Mouse (Mus musculus): ENCODE measurements at regions not wholly inside any gene's neighbourhood (a gene's known extent, or its start where the extent isn't known, plus 50 kb on each side); places are given as distances from the start of the nearest gene placed in this dataset.

DNA sequence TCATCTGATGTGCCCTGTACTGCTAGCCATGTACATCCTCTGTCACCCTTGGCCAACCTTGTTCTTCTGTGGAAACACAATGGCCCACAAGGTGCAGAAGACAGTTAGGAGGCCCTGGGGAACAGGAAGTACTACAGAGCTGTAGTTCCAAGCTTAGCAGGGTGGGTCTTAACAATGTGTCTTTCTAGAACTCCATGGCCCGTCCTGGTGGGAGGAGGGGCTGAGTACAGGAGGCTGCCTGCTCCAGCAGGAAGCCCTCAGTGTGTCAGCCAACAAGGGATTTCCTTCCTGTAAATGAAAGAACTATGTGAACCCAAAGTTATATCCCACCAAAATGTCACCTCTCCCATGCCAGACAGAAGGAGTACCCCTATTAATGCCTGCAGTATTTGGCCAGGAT, 190.4 kb downstream of the Gm10260 start:
- no peak for ATAC-seq (replicated peaks)
- WGBS = 46% methylated on average over 1 of the region's 1 CpGs

GRCm38 (mm10) chr13:97567632-97568031, 192.8 kb downstream of the Gm10260 start:
- 82% methylated on average over 3 of the region's 3 CpGs for WGBS
- no peak for ATAC-seq (replicated peaks)
- 0 out of 2 replicates have a peak, but pooled peaks cover 5% of the 10 kb centered on the region for H3K4me1 ChIP-seq

More for the DNA sequence above, 190.4 kb downstream of the Gm10260 start:
- Histone ChIP-seq H3K27me3 (replicated peaks) (no peaks in the 10 kb centered on the region), H3K27ac (no peak overlapping the region), H3K4me3 (no peak overlapping the region), H3K4me1 (0 out of 2 replicates have a peak, but pooled peaks cover 5% of the 10 kb centered on the region), H3K9me3 (no peaks in the 10 kb centered on the region), H3K36me3 (replicated peaks) (no peaks in the 10 kb centered on the region), H3K9ac (no peak overlapping the region), H3K4me2 (no peak overlapping the region)

GRCm38 (mm10) chr13:97566071-97566470, 194.4 kb downstream of the Gm10260 start:
- Histone ChIP-seq H3K4me3 (no peak overlapping the region), H3K36me3 (replicated peaks) (no peaks in the 10 kb centered on the region), H3K27me3 (replicated peaks) (no peaks in the 10 kb centered on the region), H3K9me3 (no peaks in the 10 kb centered on the region), H3K4me2 (no peak overlapping the region), H3K27ac (no peak overlapping the region), H3K4me1 (0 out of 2 replicates have a peak, but pooled peaks cover 5% of the 10 kb centered on the region), H3K9ac (no peak overlapping the region)
- 19% methylated on average over 7 of the region's 7 CpGs for WGBS
- no peak for ATAC-seq (replicated peaks)

More at GRCm38 (mm10) chr13:97567632-97568031, 192.8 kb downstream of the Gm10260 start:
- Histone ChIP-seq H3K27me3 (replicated peaks) (no peaks in the 10 kb centered on the region), H3K4me2 (no peak overlapping the region), H3K36me3 (replicated peaks) (no peaks in the 10 kb centered on the region), H3K4me3 (no peak overlapping the region), H3K27ac (no peak overlapping the region), H3K9ac (no peak overlapping the region), H3K9me3 (no peaks in the 10 kb centered on the region)

GRCm38 (mm10) chr13:97562241-97562640, 198.2 kb downstream of the Gm10260 start:
- no peak overlapping the region for H3K4me2 ChIP-seq
- H3K27me3 ChIP-seq (replicated peaks) = no peaks in the 10 kb centered on the region
- H3K9ac ChIP-seq = no peak overlapping the region
- H3K4me3 ChIP-seq = no peak overlapping the region
- no peaks in the 10 kb centered on the region for H3K36me3 ChIP-seq (replicated peaks)
- 88% methylated on average over 6 of the region's 6 CpGs for WGBS
- 0 out of 2 replicates have a peak, but pooled peaks cover 5% of the 10 kb centered on the region for H3K4me1 ChIP-seq
- ATAC-seq (replicated peaks) = no peak
- no peaks in the 10 kb centered on the region for H3K9me3 ChIP-seq
- H3K27ac ChIP-seq = no peak overlapping the region

DNA sequence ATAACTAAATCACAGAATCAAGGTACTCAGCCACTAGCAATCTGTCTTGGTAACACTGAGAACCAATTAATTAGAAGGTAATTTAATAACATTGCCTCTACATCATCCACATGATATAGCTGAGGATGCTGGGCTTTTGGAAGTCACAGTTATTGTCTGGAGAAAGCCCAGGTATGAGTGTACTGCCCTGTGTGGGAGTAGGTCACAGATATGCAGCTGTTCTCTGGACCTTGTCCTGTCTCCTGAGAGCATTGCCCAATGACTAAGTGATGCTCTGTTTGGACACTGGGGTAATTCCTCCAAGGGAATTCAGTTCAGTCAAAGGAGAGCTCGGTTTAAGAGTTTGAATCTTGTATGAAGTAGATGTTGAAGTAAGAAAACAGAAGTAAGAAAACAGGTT, 199.6 kb downstream of the Gm10260 start:
- 0 out of 2 replicates have a peak, but pooled peaks cover 1% of the 10 kb centered on the region for H3K4me1 ChIP-seq
- H3K9me3 ChIP-seq = no peaks in the 10 kb centered on the region
- H3K4me2 ChIP-seq = no peak overlapping the region
- 71% methylated on average over 1 of the region's 1 CpGs for whole genome bisulfite sequencing
- no peaks in the 10 kb centered on the region for H3K36me3 ChIP-seq (replicated peaks)
- no peak for ATAC-seq (replicated peaks)
- no peak overlapping the region for H3K27ac ChIP-seq
- no peaks in the 10 kb centered on the region for H3K27me3 ChIP-seq (replicated peaks)
- no peak overlapping the region for H3K4me3 ChIP-seq
- no peak overlapping the region for H3K9ac ChIP-seq

- H3K27me3 ChIP-seq (replicated peaks) = no peaks in the 10 kb centered on the region
Measured at GRCm38 (mm10) chr13:97559611-97560385, 200.6 kb downstream of the Gm10260 start.

DNA sequence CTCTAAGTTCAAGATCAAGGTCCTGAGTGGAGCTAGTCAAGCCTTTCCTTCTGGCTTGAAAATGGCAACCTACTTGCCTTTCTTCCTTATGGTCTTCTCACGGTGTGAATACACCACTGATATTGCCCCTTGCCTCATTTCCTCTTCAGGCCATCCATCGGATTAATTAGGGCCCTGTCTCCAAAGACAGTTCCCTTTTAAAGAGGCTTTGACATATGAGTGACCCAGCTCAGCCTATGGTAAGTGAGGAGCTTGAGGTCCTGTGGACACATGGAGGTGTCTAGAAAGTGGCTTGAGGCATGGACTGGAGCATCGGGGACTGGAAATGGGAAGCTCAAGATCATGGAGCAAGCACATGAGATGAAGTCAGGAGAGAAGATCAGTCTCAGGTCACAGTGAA, 201.5 kb downstream of the Gm10260 start:
- H3K27me3 ChIP-seq (replicated peaks) = no peaks in the 10 kb centered on the region
- WGBS = 95% methylated on average over 3 of the region's 3 CpGs
- H3K9ac ChIP-seq = no peak overlapping the region
- no peak overlapping the region for H3K27ac ChIP-seq
- H3K4me3 ChIP-seq = no peak overlapping the region
- no peak overlapping the region for H3K4me2 ChIP-seq
- H3K9me3 ChIP-seq = no peaks in the 10 kb centered on the region
- ATAC-seq (replicated peaks) = no peak
- H3K4me1 ChIP-seq = no peaks in the 10 kb centered on the region
- H3K36me3 ChIP-seq (replicated peaks) = no peaks in the 10 kb centered on the region

More at GRCm38 (mm10) chr13:97559611-97560385, 200.6 kb downstream of the Gm10260 start:
- WGBS = 90% methylated on average over 15 of the region's 15 CpGs
- no peaks in the 10 kb centered on the region for H3K9me3 ChIP-seq
- H3K4me2 ChIP-seq = no peak overlapping the region
- no peak for ATAC-seq (replicated peaks)
- H3K9ac ChIP-seq = no peak overlapping the region
- no peak overlapping the region for H3K4me3 ChIP-seq
- no peaks in the 10 kb centered on the region for H3K4me1 ChIP-seq
- H3K36me3 ChIP-seq (replicated peaks) = no peaks in the 10 kb centered on the region
- no peak overlapping the region for H3K27ac ChIP-seq

GRCm38 (mm10) chr13:97555312-97555711, 205.1 kb downstream of the Gm10260 start:
- Histone ChIP-seq H3K4me3 (no peak overlapping the region), H3K27me3 (replicated peaks) (no peaks in the 10 kb centered on the region), H3K4me1 (no peaks in the 10 kb centered on the region), H3K9me3 (no peaks in the 10 kb centered on the region), H3K27ac (no peak overlapping the region), H3K36me3 (replicated peaks) (no peaks in the 10 kb centered on the region), H3K9ac (no peak overlapping the region), H3K4me2 (no peak overlapping the region)
- 86% methylated on average over 3 of the region's 3 CpGs for WGBS
- ATAC-seq (replicated peaks) = no peak

- WGBS = 16% methylated on average over 5 of the region's 5 CpGs
Measured at GRCm38 (mm10) chr13:97554601-97555000, 205.8 kb downstream of the Gm10260 start.

DNA sequence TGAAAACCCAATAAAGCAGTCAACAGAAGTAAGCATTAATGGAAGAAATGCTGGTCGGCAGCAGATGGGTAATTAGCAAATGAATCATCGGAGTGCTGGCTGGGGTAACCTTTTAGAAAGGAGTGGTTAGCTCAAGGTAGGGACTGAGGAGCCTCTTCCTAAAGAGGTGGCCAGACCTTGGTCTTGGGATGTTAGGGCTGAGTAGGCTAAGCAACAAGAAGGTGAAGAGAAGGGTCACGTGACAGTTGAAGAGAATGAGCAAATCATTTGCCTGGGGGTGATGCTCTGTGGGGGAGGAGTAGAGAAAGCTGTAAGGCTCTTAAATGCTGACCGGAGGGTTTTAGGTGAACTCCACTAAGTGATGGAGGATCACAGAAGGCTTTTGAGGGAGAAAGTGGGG, 208.2 kb downstream of the Gm10260 start:
- H3K9me3 ChIP-seq = no peaks in the 10 kb centered on the region
- no peak overlapping the region for H3K9ac ChIP-seq
- no peaks in the 10 kb centered on the region for H3K27me3 ChIP-seq (replicated peaks)
- no peak for ATAC-seq (replicated peaks)
- 75% methylated on average over 4 of the region's 4 CpGs for WGBS
- H3K36me3 ChIP-seq (replicated peaks) = no peaks in the 10 kb centered on the region
- H3K27ac ChIP-seq = no peak overlapping the region
- peaks cover 10% of the 10 kb centered on the region; the same call in 1 of the 2 replicates for H3K4me1 ChIP-seq
- no peak overlapping the region for H3K4me2 ChIP-seq
- no peak overlapping the region for H3K4me3 ChIP-seq

More at GRCm38 (mm10) chr13:97554601-97555000, 205.8 kb downstream of the Gm10260 start:
- Histone ChIP-seq H3K4me1 (no peaks in the 10 kb centered on the region), H3K36me3 (replicated peaks) (no peaks in the 10 kb centered on the region), H3K4me3 (no peak overlapping the region), H3K4me2 (no peak overlapping the region), H3K27ac (no peak overlapping the region), H3K9ac (no peak overlapping the region), H3K9me3 (no peaks in the 10 kb centered on the region), H3K27me3 (replicated peaks) (no peaks in the 10 kb centered on the region)
- no peak for ATAC-seq (replicated peaks)

DNA sequence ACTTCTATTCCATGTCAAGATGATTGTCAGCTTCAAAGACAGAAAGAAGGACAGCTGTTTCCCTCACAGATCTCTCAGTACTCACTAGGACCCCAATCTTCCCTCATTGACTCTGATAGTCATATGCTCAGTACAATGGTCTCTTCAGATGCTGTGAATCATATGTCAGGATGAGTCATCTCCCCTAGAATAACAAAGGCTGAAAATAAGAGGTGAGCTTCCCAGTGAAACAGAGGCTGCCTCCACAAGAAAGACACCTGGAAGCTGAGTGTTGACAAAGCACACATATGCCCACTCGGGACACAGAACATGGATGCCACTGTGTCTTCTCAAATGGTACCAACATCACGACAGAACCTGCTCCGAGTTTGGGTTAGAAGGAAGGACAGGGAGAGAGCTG, 209.6 kb downstream of the Gm10260 start:
- no peaks in the 10 kb centered on the region for H3K36me3 ChIP-seq (replicated peaks)
- H3K4me2 ChIP-seq = no peak overlapping the region
- no peak overlapping the region for H3K27ac ChIP-seq
- peaks cover 14% of the 10 kb centered on the region for H3K4me1 ChIP-seq
- H3K27me3 ChIP-seq (replicated peaks) = no peaks in the 10 kb centered on the region
- H3K4me3 ChIP-seq = no peak overlapping the region
- ATAC-seq (replicated peaks) = no peak
- no peaks in the 10 kb centered on the region for H3K9me3 ChIP-seq
- H3K9ac ChIP-seq = no peak overlapping the region
- 94% methylated on average over 3 of the region's 3 CpGs for WGBS

- H3K36me3 ChIP-seq (replicated peaks) = no peaks in the 10 kb centered on the region
- WGBS = 97% methylated on average over 5 of the region's 5 CpGs
- no peak overlapping the region for H3K9ac ChIP-seq
- H3K4me2 ChIP-seq = no peak overlapping the region
- no peaks in the 10 kb centered on the region for H3K9me3 ChIP-seq
- H3K4me3 ChIP-seq = no peak overlapping the region
- H3K4me1 ChIP-seq = peaks cover 15% of the 10 kb centered on the region
- no peaks in the 10 kb centered on the region for H3K27me3 ChIP-seq (replicated peaks)
- H3K27ac ChIP-seq = no peak overlapping the region
- ATAC-seq (replicated peaks) = no peak
Measured at GRCm38 (mm10) chr13:97550172-97550571, 210.3 kb downstream of the Gm10260 start.

- H3K27ac ChIP-seq = no peak overlapping the region
- ATAC-seq (replicated peaks) = no peak
Measured at GRCm38 (mm10) chr13:97549384-97549783, 211.0 kb downstream of the Gm10260 start.

More at GRCm38 (mm10) chr13:97549384-97549783, 211.0 kb downstream of the Gm10260 start:
- Histone ChIP-seq H3K4me2 (no peak overlapping the region), H3K4me3 (no peak overlapping the region), H3K36me3 (replicated peaks) (no peaks in the 10 kb centered on the region), H3K27me3 (replicated peaks) (no peaks in the 10 kb centered on the region), H3K9me3 (no peaks in the 10 kb centered on the region), H3K4me1 (peaks cover 15% of the 10 kb centered on the region), H3K9ac (no peak overlapping the region)
- WGBS = 90% methylated on average over 6 of the region's 6 CpGs
